Comparison of ENCODE assay signal across 8 mouse cellular contexts in genomic region chr14:74640819-74641381, GRCm38 (mm10). TPM values are rescaled to one million over a fixed set of nuclear protein-coding genes. Genes with fewer than 3 reads are reported as not detected.
DNase-seq lines count a peak whose midpoint lies in the region; ATAC-seq and TF ChIP-seq lines count a peak whose summit lies in the region.

Gene Htr2a (plus strand): TSS chr14:74640840.

- no peak within 1 kb of the TSS for H3K27ac ChIP-seq in kidney, embryonic 14.5 days (ENCODE audit: low read depth, low read length)
- H3K27ac ChIP-seq in intestine, embryonic 15.5 days, result no peak within 1 kb of the TSS
- no peak within 1 kb of the TSS for H3K27ac ChIP-seq in stomach, postnatal 0 days (replicated peaks)

- H3K36me3 ChIP-seq in kidney, embryonic 14.5 days (ENCODE audit: control insufficient read depth, insufficient read depth, low read length), result no peaks in the 10 kb centered on the region
- no peaks in the 10 kb centered on the region for H3K36me3 ChIP-seq in intestine, embryonic 15.5 days
- H3K36me3 ChIP-seq in megakaryocyte, embryonic 14.5 days (replicated peaks; ENCODE audit: low read length), result peaks cover 17% of the 10 kb centered on the region
- no peaks in the 10 kb centered on the region for H3K36me3 ChIP-seq in stomach, postnatal 0 days (ENCODE audit: control insufficient read depth, insufficient read depth, low read length)

- H3K4me3 ChIP-seq in kidney, embryonic 14.5 days (ENCODE audit: low read length), result peak within 1 kb of the TSS; percentile 34
- H3K4me3 ChIP-seq in intestine, embryonic 15.5 days (replicated peaks), result peak within 1 kb of the TSS; percentile 35
- peak within 1 kb of the TSS; percentile 92 for H3K4me3 ChIP-seq in megakaryocyte, embryonic 14.5 days (replicated peaks)
- H3K4me3 ChIP-seq in stomach, postnatal 0 days (ENCODE audit: low read depth, low read length), result peak within 1 kb of the TSS; percentile 41

- no peaks in the 10 kb centered on the region; the same call in 1 of the 2 replicates for H3K4me1 ChIP-seq in kidney, embryonic 14.5 days (ENCODE audit: control insufficient read depth, insufficient read depth, low read length)
- H3K4me1 ChIP-seq in intestine, embryonic 15.5 days (replicated peaks), result 0 out of 2 replicates have a peak, but pooled peaks cover 7% of the 10 kb centered on the region
- peaks cover 82% of the 10 kb centered on the region for H3K4me1 ChIP-seq in megakaryocyte, embryonic 14.5 days
- H3K4me1 ChIP-seq in stomach, postnatal 0 days (replicated peaks; ENCODE audit: control insufficient read depth, insufficient read depth), result 0 out of 2 replicates have a peak, but pooled peaks cover 4% of the 10 kb centered on the region

- TF ChIP-seq EP300 in stomach, postnatal 0 days (optimal IDR thresholded peaks at IDR 0.05), result no peak

- peak within 1 kb of the TSS; percentile 75 for H3K4me2 ChIP-seq in kidney, embryonic 14.5 days (replicated peaks; ENCODE audit: low read depth, low read length)
- H3K4me2 ChIP-seq in intestine, embryonic 15.5 days (replicated peaks), result peak within 1 kb of the TSS; percentile 61
- peak within 1 kb of the TSS; percentile 52 for H3K4me2 ChIP-seq in stomach, postnatal 0 days (replicated peaks; ENCODE audit: low read depth)

- no peaks in the 10 kb centered on the region for H3K9me3 ChIP-seq in kidney, embryonic 14.5 days (ENCODE audit: control insufficient read depth, low read length)
- no peaks in the 10 kb centered on the region for H3K9me3 ChIP-seq in intestine, embryonic 15.5 days
- no peaks in the 10 kb centered on the region for H3K9me3 ChIP-seq in megakaryocyte, embryonic 14.5 days
- no peaks in the 10 kb centered on the region for H3K9me3 ChIP-seq in stomach, postnatal 0 days (ENCODE audit: control insufficient read depth, low read length)

- TF ChIP-seq CTCF in stomach, postnatal 0 days (IDR thresholded peaks at IDR 0.05; ENCODE audit: low read depth), result peak; percentile 24

- ATAC-seq in kidney, embryonic 14.5 days (ENCODE audit: low FRiP score, low TSS enrichment), result peak; percentile 63; the same call in 1 of the 2 replicates
- peak; percentile 36 for ATAC-seq in erythroid progenitor cell, adult 5-6 weeks (replicated peaks; ENCODE audit: low FRiP score, poor library complexity, severe bottlenecking)
- ATAC-seq in intestine, embryonic 15.5 days, result no peak
- ATAC-seq in stomach, postnatal 0 days (ENCODE audit: low FRiP score, low TSS enrichment), result no peak

- under 1% methylated on average over 20 of the region's 20 CpGs for WGBS in kidney, embryonic 14.5 days
- 1% methylated on average over 20 of the region's 20 CpGs for WGBS in intestine, embryonic 15.5 days
- 1% methylated on average over 20 of the region's 20 CpGs for WGBS in stomach, postnatal 0 days

- peak within 1 kb of the TSS; percentile 35; the same call in 1 of the 2 replicates for H3K9ac ChIP-seq in kidney, embryonic 14.5 days (ENCODE audit: low read depth, low read length)
- peak within 1 kb of the TSS; percentile 28; the same call in 1 of the 2 replicates for H3K9ac ChIP-seq in intestine, embryonic 15.5 days
- peak within 1 kb of the TSS; percentile 53 for H3K9ac ChIP-seq in stomach, postnatal 0 days (ENCODE audit: low read length)

- DNase-seq in kidney, adult 9 months, result no peak
- DNase-seq in NIH3T3 (ENCODE audit: low read depth), result peak; percentile 49
- DNase-seq in stomach, postnatal 0 days (ENCODE audit: low spot score), result no peak
- DNase-seq in layer of hippocampus, adult 11-12 months (ENCODE audit: low spot score), result no peak

- no peaks in the 10 kb centered on the region for H3K27me3 ChIP-seq in kidney, embryonic 14.5 days (ENCODE audit: control insufficient read depth, insufficient read depth, low read length)
- peaks cover 9% of the 10 kb centered on the region; the same call in 1 of the 2 replicates for H3K27me3 ChIP-seq in intestine, embryonic 15.5 days (replicated peaks)
- no peaks in the 10 kb centered on the region for H3K27me3 ChIP-seq in megakaryocyte, embryonic 14.5 days (replicated peaks)
- H3K27me3 ChIP-seq in stomach, postnatal 0 days (ENCODE audit: control insufficient read depth, insufficient read depth, low read length), result no peaks in the 10 kb centered on the region

RNA-seq across cellular contexts. Expression of gene Htr2a, which starts in this region (rescaled TPM):
- polyA plus RNA-seq in kidney, embryonic 14.5 days (2014; fragmentation: Nextera tagmentation; extraction: Ambion mirVana), result 0.33 and 0.60 TPM in 2 replicates
- total RNA-seq in erythroid progenitor cell, adult 5-6 weeks (2015; ENCODE audit: low replicate concordance), result 0.36 and 5.0 TPM in 2 replicates
- total RNA-seq in erythroid progenitor cell, adult 5-6 weeks (2017; ENCODE audit: low replicate concordance), result 0.51 TPM in 1 of 2 replicates, not detected in the other
- 0.21 and 0.23 TPM in 2 replicates for polyA plus RNA-seq in intestine, embryonic 15.5 days (2015; fragmentation: Nextera tagmentation; extraction: Ambion mirVana)
- polyA plus RNA-seq in megakaryocyte, embryonic 14.5 days (2012; ENCODE audit: insufficient read depth, low replicate concordance), result 0.18 TPM in 1 of 2 replicates, not detected in the other
- 0.13 and 0.16 TPM in 2 replicates for polyA plus RNA-seq in stomach, postnatal 0 days (2015; fragmentation: Nextera tagmentation; extraction: Ambion mirVana)

Comparison
In these comparisons a context has a peak if more than half of its experiments do, and no peak if none do; other contexts are left out.
1. Peak in ATAC-seq, H3K4me3 ChIP-seq, H3K9ac ChIP-seq and H3K4me2 ChIP-seq in kidney, embryonic 14.5 days; RNA of the gene not detected or under 1 TPM.
2. H3K4me3 ChIP-seq: peak in every context shown above with its lines; median percentile 92 in megakaryocyte, embryonic 14.5 days; 41 in stomach, postnatal 0 days; 35 in intestine, embryonic 15.5 days; 34 in kidney, embryonic 14.5 days.